Mouse (Mus musculus) liver, embryonic 14.5 days (tissue): Measurements from ENCODE around the gene Lrrc25.

ENCODE experiments used
- CTCF ChIP-seq: IDR thresholded peaks from 2 replicates; pipeline ENCODE4 v1.5.1; 2016; ENCODE audit warnings: antibody characterized with exemption, low read depth, control low read depth
- EP300 ChIP-seq: IDR thresholded peaks from 2 replicates; pipeline ENCODE4 v1.6.1; 2016; ENCODE audit warnings: antibody characterized with exemption, low read depth

DNA sequence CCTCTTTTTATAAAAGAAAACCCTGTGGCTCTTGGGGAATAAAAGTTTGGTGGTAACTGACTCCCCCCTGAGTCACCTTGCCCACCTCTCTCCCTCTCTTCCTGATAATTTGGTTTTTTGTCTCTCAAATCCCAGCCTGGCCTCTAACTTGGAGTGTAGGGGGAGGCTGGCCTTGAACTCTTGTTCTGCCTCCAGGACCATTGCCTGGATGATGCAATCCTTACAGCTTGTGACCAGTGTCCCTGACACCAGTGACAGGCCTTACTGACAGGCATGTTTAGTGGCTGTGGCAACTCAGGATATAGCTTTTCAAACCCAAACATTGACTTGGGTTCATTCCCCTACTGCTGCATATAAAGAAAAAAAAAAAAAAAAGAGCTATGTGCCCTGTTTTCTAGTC lies 30.8 kb downstream of the Lrrc25 start:
- TF ChIP-seq CTCF (no peak), EP300 (no peak)
